Mouse (Mus musculus): Measurements from ENCODE around the gene Slc19a2. TPM values are rescaled to one million over a fixed set of nuclear protein-coding genes. Genes with fewer than 3 reads are reported as not detected.

Gene Slc19a2
- polyA plus RNA-seq, 1 experiment from 2014 or later, result 8.9 TPM

Other genes with a start within 250 kb of the Slc19a2 start
- gene Sele, start 200.8 kb upstream of the Slc19a2 start, polyA plus RNA-seq (2014; fragmentation: Nextera tagmentation; extraction: Ambion mirVana), result 0.09 TPM in 1 of 2 replicates, not detected in the other
- 0.14 TPM in 1 of 2 replicates, not detected in the other for gene Sell, start 187.1 kb upstream of the Slc19a2 start, polyA plus RNA-seq (2014; fragmentation: Nextera tagmentation; extraction: Ambion mirVana)
- gene Selp, start 133.8 kb upstream of the Slc19a2 start, polyA plus RNA-seq (2014; fragmentation: Nextera tagmentation; extraction: Ambion mirVana), result 0.19 and 0.21 TPM in 2 replicates
- gene F5, start 97.2 kb upstream of the Slc19a2 start, polyA plus RNA-seq (2014; fragmentation: Nextera tagmentation; extraction: Ambion mirVana), result 0.70 and 1.1 TPM in 2 replicates
- gene Ccdc181, start 26.5 kb downstream of the Slc19a2 start, polyA plus RNA-seq (2014; fragmentation: Nextera tagmentation; extraction: Ambion mirVana), result 8.4 and 9.9 TPM in 2 replicates
- 22.0 and 22.2 TPM in 2 replicates for gene Nme7, start 55.1 kb downstream of the Slc19a2 start, polyA plus RNA-seq (2014; fragmentation: Nextera tagmentation; extraction: Ambion mirVana)
- gene Blzf1, start 58.4 kb downstream of the Slc19a2 start, polyA plus RNA-seq (2014; fragmentation: Nextera tagmentation; extraction: Ambion mirVana), result 25.8 and 30.1 TPM in 2 replicates
- 235 and 350 TPM in 2 replicates for gene Atp1b1, start 209.3 kb downstream of the Slc19a2 start, polyA plus RNA-seq (2014; fragmentation: Nextera tagmentation; extraction: Ambion mirVana)

Data from heart, embryonic 11.5 days (tissue).